Mouse (Mus musculus) CH12.LX (cell line): Measurements from ENCODE around the gene Plcb2.

Experiments used
- CTCF ChIP-seq, 2 experiments: IDR thresholded peaks in 1 of 2; conservative IDR thresholded peaks in 1 of 2; 2 replicates each; pipeline ENCODE4 v1.5.1; 2011 to 2012; ENCODE audit warnings: low read depth in 2 of 2, low read length in 2 of 2, improper control_type of control experiment in 1 of 2, inconsistent platforms in 1 of 2, mild to moderate bottlenecking in 1 of 2, moderate library complexity in 1 of 2
- EP300 ChIP-seq: IDR thresholded peaks from 2 replicates; pipeline ENCODE4 v1.6.1; 2011; ENCODE audit warnings: low read length, improper control_type of control experiment
- GABPA ChIP-seq: IDR thresholded peaks from 2 replicates; pipeline ENCODE4 v1.6.1; 2012; ENCODE audit warnings: low read depth, low read length, improper control_type of control experiment, inconsistent platforms; ENCODE audit not compliant: insufficient replicate concordance
- HCFC1 ChIP-seq: IDR thresholded peaks from 2 replicates; pipeline ENCODE4 v1.6.1; 2012; ENCODE audit warnings: low read depth, mild to moderate bottlenecking, inconsistent platforms, low read length, improper control_type of control experiment
- MXI1 ChIP-seq: IDR thresholded peaks from 2 replicates; pipeline ENCODE4 v1.6.1; 2011; ENCODE audit warnings: mild to moderate bottlenecking, low read depth, low read length, improper control_type of control experiment
- POLR2A ChIP-seq: IDR thresholded peaks from 2 replicates; pipeline ENCODE4 v1.6.1; 2011; ENCODE audit warnings: low read depth, mild to moderate bottlenecking, improper control_type of control experiment, low read length
- TBP ChIP-seq: conservative IDR thresholded peaks from 2 replicates; pipeline ENCODE4 v1.6.1; 2011; ENCODE audit warnings: low read depth, low read length, improper control_type of control experiment

DNA sequence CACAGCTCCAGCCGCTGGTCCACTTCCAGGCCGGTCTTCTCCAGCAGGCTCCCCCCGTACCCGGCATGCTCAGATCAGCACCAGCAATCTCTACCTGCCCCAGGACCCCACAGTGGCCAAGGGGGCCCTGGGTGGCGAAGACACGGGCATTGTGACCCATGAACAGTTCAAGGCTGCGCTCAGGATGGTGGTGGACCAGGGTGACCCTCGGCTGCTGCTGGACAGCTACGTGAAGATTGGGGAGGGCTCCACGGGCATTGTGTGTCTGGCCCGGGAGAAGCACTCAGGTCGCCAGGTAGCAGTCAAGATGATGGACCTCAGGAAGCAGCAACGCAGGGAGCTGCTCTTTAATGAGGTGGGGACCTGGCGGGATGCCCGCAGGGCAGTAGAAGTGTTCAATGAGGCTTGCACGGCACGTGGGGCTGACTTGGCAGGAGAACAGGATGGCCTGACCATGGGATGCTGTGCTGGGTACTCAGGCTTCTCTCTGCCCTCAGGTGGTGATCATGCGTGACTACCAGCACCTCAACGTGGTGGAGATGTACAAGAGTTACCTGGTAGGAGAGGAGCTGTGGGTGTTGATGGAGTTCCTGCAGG is 34.8 kb downstream of the Plcb2 start:
- no peak for TF ChIP-seq POLR2A
- TF ChIP-seq GABPA = no peak
- TF ChIP-seq EP300 = no peak
- TF ChIP-seq TBP = no peak
- no peak for TF ChIP-seq HCFC1
- TF ChIP-seq MXI1 = no peak
- TF ChIP-seq CTCF (conservative IDR thresholded peaks at IDR 0.05 in 1 of 2, IDR thresholded peaks at IDR 0.05 in 1 of 2; ENCODE audit: low read depth in 2 of 2, low read length in 2 of 2) = no peak
